Mouse (Mus musculus): ENCODE results near the gene Olfr3. TPM values are rescaled to one million over a fixed set of nuclear protein-coding genes. Genes with fewer than 3 reads are reported as not detected.

Olfr3 gene
- not detected in 2 replicates for polyA plus RNA-seq (2015; fragmentation: Nextera tagmentation; extraction: Ambion mirVana)

DNA sequence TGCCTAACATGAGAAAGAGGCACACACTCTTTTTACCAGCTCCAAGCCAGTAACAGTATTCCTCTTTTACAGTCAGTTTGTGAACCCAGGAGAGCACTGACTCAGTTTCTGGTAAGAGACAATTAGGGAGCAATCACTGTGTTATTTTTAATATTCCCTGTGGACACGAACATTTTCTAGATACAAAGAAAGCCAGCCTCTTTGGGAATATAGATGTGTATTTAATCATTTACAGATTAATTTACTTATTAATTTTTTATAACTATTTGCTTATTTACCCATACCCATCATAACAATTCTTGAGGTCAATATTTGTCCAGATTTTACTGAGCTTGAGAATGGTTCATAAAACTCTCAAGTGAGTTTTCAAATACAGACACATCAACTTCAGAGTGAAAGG lies at the start of gene Olfr3:
Olfr3 (minus strand) TSS at position 101 of the 400 bp plus-strand sequence.
- 64% methylated on average over 1 of the region's 1 CpGs for WGBS
- no peaks in the 10 kb centered on the region for H3K4me1 ChIP-seq
- no peak for ATAC-seq (ENCODE audit: borderline replicate concordance, extremely low read depth, low FRiP score, low TSS enrichment)
- no peaks in the 10 kb centered on the region for H3K36me3 ChIP-seq
- H3K27ac ChIP-seq: no peak within 1 kb of the TSS
- no peak within 1 kb of the TSS for H3K4me2 ChIP-seq
- no peak within 1 kb of the TSS for H3K4me3 ChIP-seq
- no peaks in the 10 kb centered on the region; the same call in 1 of the 2 replicates for H3K9me3 ChIP-seq
- H3K27me3 ChIP-seq: no peaks in the 10 kb centered on the region
- no peak within 1 kb of the TSS for H3K9ac ChIP-seq

- H3K9ac ChIP-seq: no peak within 1 kb of the TSS
- no peaks in the 10 kb centered on the region for H3K9me3 ChIP-seq
- H3K4me3 ChIP-seq: no peak within 1 kb of the TSS
- 73% methylated on average over 1 of the region's 1 CpGs for WGBS
- H3K36me3 ChIP-seq: no peaks in the 10 kb centered on the region
- no peaks in the 10 kb centered on the region for H3K27me3 ChIP-seq
- ATAC-seq (ENCODE audit: borderline replicate concordance, extremely low read depth, low FRiP score, low TSS enrichment): no peak
- no peak within 1 kb of the TSS for H3K27ac ChIP-seq
- H3K4me1 ChIP-seq: no peaks in the 10 kb centered on the region
- H3K4me2 ChIP-seq: no peak within 1 kb of the TSS
Observed at GRCm38 (mm10) chr2:36862560-36862959, 45.7 kb upstream of the Olfr3 start, which contains the start of gene Olfr351. Olfr351 (minus strand) TSS chr2:36862660.

DNA sequence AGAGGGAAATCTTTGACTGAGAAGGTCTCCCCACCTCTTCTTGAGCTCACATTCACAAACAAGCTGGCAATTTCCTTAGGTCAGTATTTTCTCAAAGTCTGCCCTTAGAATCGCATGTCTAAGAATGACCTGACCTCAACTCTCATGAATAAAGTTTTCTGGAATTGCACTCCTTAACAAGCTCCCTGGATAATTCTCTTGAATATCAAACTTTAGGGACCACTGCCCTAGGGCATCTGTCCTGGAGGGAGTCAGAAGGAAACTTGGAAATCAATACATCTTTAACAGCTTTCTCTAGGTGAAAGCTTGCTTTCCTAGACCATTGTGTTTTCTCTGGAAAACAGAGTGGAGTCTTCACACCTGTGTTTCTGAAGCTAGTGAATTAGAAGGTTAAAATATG lies 29.2 kb upstream of the Olfr3 start, which contains the start of gene Olfr350:
Olfr350 (plus strand) TSS at position 301 of the 400 bp plus-strand sequence.
- no peaks in the 10 kb centered on the region for H3K36me3 ChIP-seq
- no peak within 1 kb of the TSS for H3K4me2 ChIP-seq
- ATAC-seq (ENCODE audit: borderline replicate concordance, extremely low read depth, low FRiP score, low TSS enrichment): no peak
- 77% methylated on average over 1 of the region's 1 CpGs for WGBS
- H3K9me3 ChIP-seq: 0 out of 2 replicates have a peak, but pooled peaks cover 5% of the 10 kb centered on the region
- H3K9ac ChIP-seq: no peak within 1 kb of the TSS
- no peak within 1 kb of the TSS for H3K27ac ChIP-seq
- H3K27me3 ChIP-seq: no peaks in the 10 kb centered on the region
- no peaks in the 10 kb centered on the region for H3K4me1 ChIP-seq
- no peak within 1 kb of the TSS for H3K4me3 ChIP-seq

- Histone ChIP-seq H3K4me3 (no peak within 1 kb of the TSS), H3K4me2 (no peak within 1 kb of the TSS), H3K9ac (no peak within 1 kb of the TSS), H3K9me3 (no peaks in the 10 kb centered on the region), H3K36me3 (no peaks in the 10 kb centered on the region), H3K27me3 (no peaks in the 10 kb centered on the region), H3K4me1 (no peaks in the 10 kb centered on the region), H3K27ac (no peak within 1 kb of the TSS)
- WGBS: 80% methylated on average over 2 of the region's 2 CpGs
- no peak for ATAC-seq (ENCODE audit: borderline replicate concordance, extremely low read depth, low FRiP score, low TSS enrichment)
Observed at GRCm38 (mm10) chr2:36790238-36790637, 26.6 kb downstream of the Olfr3 start, which contains the start of gene Olfr50. Olfr50 (plus strand) TSS chr2:36790538.

DNA sequence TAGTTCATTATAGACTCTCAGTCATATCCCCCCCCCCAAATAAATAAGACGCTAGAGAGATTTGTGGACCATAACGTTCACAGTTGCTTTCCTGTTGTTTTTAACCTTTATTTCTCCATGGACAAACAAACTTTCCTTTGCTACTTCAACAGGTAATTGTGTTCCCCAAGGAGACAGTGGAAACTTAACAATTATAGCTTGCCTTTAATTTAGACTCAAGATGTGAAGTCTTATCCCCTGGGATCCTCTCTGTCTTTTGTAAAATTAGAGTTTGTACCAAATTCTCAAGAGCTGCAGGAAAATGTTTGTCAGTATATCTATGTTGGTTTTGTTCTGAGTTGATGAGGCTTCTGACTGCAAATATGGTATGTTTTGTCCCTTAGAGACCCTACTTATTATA lies 32.9 kb downstream of the Olfr3 start, which contains the start of gene Olfr348:
Olfr348 (plus strand) TSS at position 301 of the 400 bp plus-strand sequence.
- no peak within 1 kb of the TSS for H3K4me2 ChIP-seq
- H3K4me3 ChIP-seq: no peak within 1 kb of the TSS
- no peak within 1 kb of the TSS for H3K9ac ChIP-seq
- H3K27ac ChIP-seq: no peak within 1 kb of the TSS
- H3K4me1 ChIP-seq: no peaks in the 10 kb centered on the region
- 59% methylated on average over 2 of the region's 2 CpGs for WGBS
- no peaks in the 10 kb centered on the region for H3K36me3 ChIP-seq
- no peaks in the 10 kb centered on the region for H3K27me3 ChIP-seq
- H3K9me3 ChIP-seq: no peaks in the 10 kb centered on the region
- no peak for ATAC-seq (ENCODE audit: borderline replicate concordance, extremely low read depth, low FRiP score, low TSS enrichment)

Other genes starting within 250 kb of the Olfr3 start
- gene Olfr345, start 177.0 kb downstream of the Olfr3 start, polyA plus RNA-seq (2015; fragmentation: Nextera tagmentation; extraction: Ambion mirVana): not detected in 2 replicates
- gene Olfr346, start 131.2 kb downstream of the Olfr3 start, polyA plus RNA-seq (2015; fragmentation: Nextera tagmentation; extraction: Ambion mirVana): not detected in 2 replicates
- gene Olfr347, start 85.1 kb downstream of the Olfr3 start, polyA plus RNA-seq (2015; fragmentation: Nextera tagmentation; extraction: Ambion mirVana): not detected in 2 replicates
- gene Olfr348, start 32.8 kb downstream of the Olfr3 start, polyA plus RNA-seq (2015; fragmentation: Nextera tagmentation; extraction: Ambion mirVana): not detected in 2 replicates
- gene Olfr50, start 26.5 kb downstream of the Olfr3 start, polyA plus RNA-seq (2015; fragmentation: Nextera tagmentation; extraction: Ambion mirVana): not detected in 2 replicates
- not detected in 2 replicates for gene Olfr350, start 29.3 kb upstream of the Olfr3 start, polyA plus RNA-seq (2015; fragmentation: Nextera tagmentation; extraction: Ambion mirVana)
- not detected in 2 replicates for gene Olfr351, start 45.6 kb upstream of the Olfr3 start, polyA plus RNA-seq (2015; fragmentation: Nextera tagmentation; extraction: Ambion mirVana)
- gene Olfr352, start 51.4 kb upstream of the Olfr3 start, polyA plus RNA-seq (2015; fragmentation: Nextera tagmentation; extraction: Ambion mirVana): not detected in 2 replicates
- gene Olfr353, start 75.9 kb upstream of the Olfr3 start, polyA plus RNA-seq (2015; fragmentation: Nextera tagmentation; extraction: Ambion mirVana): not detected in 2 replicates
- not detected in 2 replicates for gene Olfr354, start 88.6 kb upstream of the Olfr3 start, polyA plus RNA-seq (2015; fragmentation: Nextera tagmentation; extraction: Ambion mirVana)
- not detected in 2 replicates for gene Olfr355, start 111.9 kb upstream of the Olfr3 start, polyA plus RNA-seq (2015; fragmentation: Nextera tagmentation; extraction: Ambion mirVana)
- gene Olfr356, start 120.1 kb upstream of the Olfr3 start, polyA plus RNA-seq (2015; fragmentation: Nextera tagmentation; extraction: Ambion mirVana): not detected in 2 replicates
- not detected in 2 replicates for gene Olfr357, start 176.8 kb upstream of the Olfr3 start, polyA plus RNA-seq (2015; fragmentation: Nextera tagmentation; extraction: Ambion mirVana)
- not detected in 2 replicates for gene Olfr358, start 192.3 kb upstream of the Olfr3 start, polyA plus RNA-seq (2015; fragmentation: Nextera tagmentation; extraction: Ambion mirVana)
- not detected in 2 replicates for gene Olfr360, start 248.7 kb upstream of the Olfr3 start, polyA plus RNA-seq (2015; fragmentation: Nextera tagmentation; extraction: Ambion mirVana)